Mouse (Mus musculus): ENCODE results near the gene Alcam. TPM values are rescaled to one million over a fixed set of nuclear protein-coding genes. Genes with fewer than 3 reads are reported as not detected.

Alcam gene
- polyA plus RNA-seq, 1 experiment, result 1.9 TPM

GRCm38 (mm10) chr16:52443055-52443454 is 10.8 kb downstream of the Alcam start:
- Histone ChIP-seq H3K4me1 (ENCODE audit: control insufficient read depth, insufficient read depth, low read length) (no peaks in the 10 kb centered on the region), H3K36me3 (ENCODE audit: control insufficient read depth, insufficient read depth, low read length) (no peaks in the 10 kb centered on the region), H3K27me3 (ENCODE audit: control insufficient read depth, insufficient read depth, low read length) (no peaks in the 10 kb centered on the region), H3K4me3 (ENCODE audit: control insufficient read depth, low read depth, low read length) (no peak overlapping the region), H3K27ac (ENCODE audit: control insufficient read depth, insufficient read depth, low read depth, low read length) (no peak overlapping the region)
- TF ChIP-seq CTCF (IDR thresholded peaks at IDR 0.05; ENCODE audit: control insufficient read depth, insufficient read depth, insufficient replicate concordance, low read depth, low read length), result no peak
- no peak for TF ChIP-seq POLR2A (IDR thresholded peaks at IDR 0.05; ENCODE audit: control insufficient read depth, low read depth, low read length)

GRCm38 (mm10) chr16:52439600-52439999 is 14.3 kb downstream of the Alcam start:
- Histone ChIP-seq H3K36me3 (ENCODE audit: control insufficient read depth, insufficient read depth, low read length) (no peaks in the 10 kb centered on the region), H3K4me1 (ENCODE audit: control insufficient read depth, insufficient read depth, low read length) (no peaks in the 10 kb centered on the region), H3K27ac (ENCODE audit: control insufficient read depth, insufficient read depth, low read depth, low read length) (no peak overlapping the region), H3K27me3 (ENCODE audit: control insufficient read depth, insufficient read depth, low read length) (no peaks in the 10 kb centered on the region), H3K4me3 (ENCODE audit: control insufficient read depth, low read depth, low read length) (no peak overlapping the region)
- no peak for TF ChIP-seq CTCF (IDR thresholded peaks at IDR 0.05; ENCODE audit: control insufficient read depth, insufficient read depth, insufficient replicate concordance, low read depth, low read length)
- TF ChIP-seq POLR2A (IDR thresholded peaks at IDR 0.05; ENCODE audit: control insufficient read depth, low read depth, low read length), result no peak

- TF ChIP-seq CTCF (IDR thresholded peaks at IDR 0.05; ENCODE audit: control insufficient read depth, insufficient read depth, insufficient replicate concordance, low read depth, low read length), result no peak
- no peak for TF ChIP-seq POLR2A (IDR thresholded peaks at IDR 0.05; ENCODE audit: control insufficient read depth, low read depth, low read length)
- Histone ChIP-seq H3K4me1 (ENCODE audit: control insufficient read depth, insufficient read depth, low read length) (no peaks in the 10 kb centered on the region), H3K27ac (ENCODE audit: control insufficient read depth, insufficient read depth, low read depth, low read length) (no peak overlapping the region), H3K36me3 (ENCODE audit: control insufficient read depth, insufficient read depth, low read length) (no peaks in the 10 kb centered on the region), H3K4me3 (ENCODE audit: control insufficient read depth, low read depth, low read length) (no peak overlapping the region), H3K27me3 (ENCODE audit: control insufficient read depth, insufficient read depth, low read length) (no peaks in the 10 kb centered on the region)
These were observed 14.9 kb downstream of the Alcam start for GRCm38 (mm10) chr16:52439007-52439406.

GRCm38 (mm10) chr16:52438216-52438904 is 15.5 kb downstream of the Alcam start:
- no peak overlapping the region for H3K4me3 ChIP-seq (ENCODE audit: control insufficient read depth, low read depth, low read length)
- H3K27ac ChIP-seq (ENCODE audit: control insufficient read depth, insufficient read depth, low read depth, low read length), result no peak overlapping the region
- H3K36me3 ChIP-seq (ENCODE audit: control insufficient read depth, insufficient read depth, low read length), result no peaks in the 10 kb centered on the region
- no peaks in the 10 kb centered on the region for H3K4me1 ChIP-seq (ENCODE audit: control insufficient read depth, insufficient read depth, low read length)
- H3K27me3 ChIP-seq (ENCODE audit: control insufficient read depth, insufficient read depth, low read length), result no peaks in the 10 kb centered on the region
- TF ChIP-seq CTCF (IDR thresholded peaks at IDR 0.05; ENCODE audit: control insufficient read depth, insufficient read depth, insufficient replicate concordance, low read depth, low read length) (no peak), POLR2A (IDR thresholded peaks at IDR 0.05; ENCODE audit: control insufficient read depth, low read depth, low read length) (no peak)

- H3K4me1 ChIP-seq (ENCODE audit: control insufficient read depth, insufficient read depth, low read length), result no peaks in the 10 kb centered on the region
- no peak overlapping the region for H3K27ac ChIP-seq (ENCODE audit: control insufficient read depth, insufficient read depth, low read depth, low read length)
- H3K36me3 ChIP-seq (ENCODE audit: control insufficient read depth, insufficient read depth, low read length), result no peaks in the 10 kb centered on the region
- H3K4me3 ChIP-seq (ENCODE audit: control insufficient read depth, low read depth, low read length), result no peak overlapping the region
- TF ChIP-seq POLR2A (IDR thresholded peaks at IDR 0.05; ENCODE audit: control insufficient read depth, low read depth, low read length) (no peak), CTCF (IDR thresholded peaks at IDR 0.05; ENCODE audit: control insufficient read depth, insufficient read depth, insufficient replicate concordance, low read depth, low read length) (no peak)
- H3K27me3 ChIP-seq (ENCODE audit: control insufficient read depth, insufficient read depth, low read length), result no peaks in the 10 kb centered on the region
These were observed 20.7 kb downstream of the Alcam start for GRCm38 (mm10) chr16:52433189-52433588.

GRCm38 (mm10) chr16:52432072-52432471 is 21.8 kb downstream of the Alcam start:
- TF ChIP-seq POLR2A (IDR thresholded peaks at IDR 0.05; ENCODE audit: control insufficient read depth, low read depth, low read length), result no peak
- no peak for TF ChIP-seq CTCF (IDR thresholded peaks at IDR 0.05; ENCODE audit: control insufficient read depth, insufficient read depth, insufficient replicate concordance, low read depth, low read length)
- H3K4me3 ChIP-seq (ENCODE audit: control insufficient read depth, low read depth, low read length), result no peak overlapping the region
- H3K4me1 ChIP-seq (ENCODE audit: control insufficient read depth, insufficient read depth, low read length), result no peaks in the 10 kb centered on the region
- H3K36me3 ChIP-seq (ENCODE audit: control insufficient read depth, insufficient read depth, low read length), result no peaks in the 10 kb centered on the region
- no peaks in the 10 kb centered on the region for H3K27me3 ChIP-seq (ENCODE audit: control insufficient read depth, insufficient read depth, low read length)
- no peak overlapping the region for H3K27ac ChIP-seq (ENCODE audit: control insufficient read depth, insufficient read depth, low read depth, low read length)

GRCm38 (mm10) chr16:52431590-52431989 is 22.3 kb downstream of the Alcam start:
- no peaks in the 10 kb centered on the region for H3K36me3 ChIP-seq (ENCODE audit: control insufficient read depth, insufficient read depth, low read length)
- no peak for TF ChIP-seq POLR2A (IDR thresholded peaks at IDR 0.05; ENCODE audit: control insufficient read depth, low read depth, low read length)
- no peak for TF ChIP-seq CTCF (IDR thresholded peaks at IDR 0.05; ENCODE audit: control insufficient read depth, insufficient read depth, insufficient replicate concordance, low read depth, low read length)
- H3K27ac ChIP-seq (ENCODE audit: control insufficient read depth, insufficient read depth, low read depth, low read length), result no peak overlapping the region
- no peak overlapping the region for H3K4me3 ChIP-seq (ENCODE audit: control insufficient read depth, low read depth, low read length)
- no peaks in the 10 kb centered on the region for H3K27me3 ChIP-seq (ENCODE audit: control insufficient read depth, insufficient read depth, low read length)
- no peaks in the 10 kb centered on the region for H3K4me1 ChIP-seq (ENCODE audit: control insufficient read depth, insufficient read depth, low read length)

All from testis, adult 2 months (tissue).